Mouse (Mus musculus) neutrophil, adult 65 days (primary cell): ENCODE data around the gene Cachd1. TPM values are rescaled to one million over a fixed set of nuclear protein-coding genes. Genes with fewer than 3 reads are reported as not detected.

Experiments
- total RNA-seq: library from RNA; stranded (reverse); gene quantifications from 2 replicates; pipeline ENCODE4 v1.2.4, GENCODE M21; 2023

The Cachd1 gene
- total RNA-seq, result 0.16 TPM in 1 of 2 replicates, not detected in the other

DNA sequence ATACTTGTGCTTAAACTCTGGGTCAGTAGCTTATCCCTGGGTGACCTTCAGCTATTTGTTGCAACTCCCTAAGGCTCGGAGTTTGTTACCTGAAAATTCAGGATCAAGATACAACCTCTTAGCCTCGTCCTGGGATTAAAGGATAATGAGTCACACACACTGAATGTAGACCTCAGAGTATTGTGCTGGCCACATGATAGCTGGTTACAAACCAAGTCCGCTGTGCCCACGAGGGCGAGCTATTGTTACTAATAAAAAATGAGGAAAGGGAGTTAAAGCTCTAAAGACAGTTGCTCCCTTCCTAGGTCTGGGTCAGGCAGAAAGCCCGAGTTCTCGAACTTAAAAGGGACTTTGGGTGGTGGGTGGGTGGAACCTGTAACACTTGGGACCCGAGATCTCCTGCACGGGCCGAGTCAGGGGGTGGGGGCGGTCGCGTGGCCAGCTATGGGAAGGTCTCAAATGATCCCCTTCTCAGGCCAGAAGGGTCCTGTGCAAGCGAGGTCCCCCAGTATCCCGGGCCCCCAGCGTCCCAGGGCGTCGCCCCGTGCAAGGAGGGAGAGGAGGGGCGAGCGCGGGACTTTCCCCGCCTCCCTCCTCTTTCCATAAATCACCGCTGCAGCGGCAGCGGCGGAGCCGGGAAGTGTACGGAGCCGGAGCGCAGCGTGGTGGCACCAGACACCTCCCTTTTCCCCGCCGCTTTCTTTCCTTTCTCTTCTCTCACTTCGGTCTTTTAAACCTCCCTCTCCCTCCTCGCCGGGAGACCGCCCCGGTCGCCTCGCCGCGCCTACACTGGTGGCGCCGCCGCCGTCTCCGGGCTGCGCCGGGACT lies at the start of gene Cachd1:
Cachd1 (plus strand) TSS at position 633 of the 828 bp plus-strand sequence.

DNA sequence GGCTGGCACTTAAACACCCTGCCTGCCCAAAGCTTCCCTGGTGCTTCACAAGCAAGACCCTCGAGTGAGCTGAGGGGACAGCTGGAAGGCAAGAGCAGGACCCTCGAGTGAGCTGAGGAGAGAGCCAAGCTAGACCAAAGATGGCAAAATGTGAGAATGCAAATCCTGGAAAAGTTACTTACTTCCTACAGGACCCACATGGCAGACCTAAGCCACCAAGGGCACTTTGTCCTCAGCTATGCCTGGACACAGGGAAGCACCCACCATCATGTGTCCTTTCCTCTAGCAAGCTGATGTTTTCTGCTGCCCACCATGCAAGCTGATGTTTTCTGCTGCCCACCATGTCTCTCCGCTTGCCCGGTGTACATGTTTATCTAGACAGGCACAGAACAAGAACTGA lies 244.1 kb downstream of the Cachd1 start, which contains the start of gene Gm10577:
Gm10577 (minus strand) TSS at position 101 of the 400 bp plus-strand sequence.

DNA sequence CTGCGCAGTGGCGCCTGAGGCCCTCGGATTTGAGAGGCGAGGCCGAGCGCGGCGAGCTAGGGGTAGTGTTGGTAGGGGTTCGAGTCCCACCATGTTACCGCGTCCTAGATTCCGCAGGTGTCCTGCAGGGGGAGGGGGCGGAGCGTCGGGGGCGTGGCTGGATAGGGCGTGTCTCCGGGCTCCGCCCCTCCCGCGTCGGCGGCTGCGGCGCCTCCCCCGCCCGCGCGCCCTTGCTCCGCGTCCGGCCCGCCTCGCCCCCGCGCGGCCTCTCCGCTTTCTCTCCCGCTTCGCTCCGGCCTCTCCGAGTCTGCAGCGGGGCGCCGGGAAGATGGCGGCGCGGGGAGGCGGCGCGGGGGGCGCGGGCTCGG lies 292.3 kb downstream of the Cachd1 start, which contains the start of gene Raver2:
Raver2 (plus strand) TSS at position 198 of the 368 bp plus-strand sequence.

Other genes starting within 250 kb of the Cachd1 start
- not detected in 2 replicates for gene Gm10577, start 244.0 kb downstream of the Cachd1 start, total RNA-seq